Mouse (Mus musculus) cortical plate, adult 2 months (tissue): Measurements from ENCODE around the gene Naif1. TPM values are rescaled to one million over a fixed set of nuclear protein-coding genes. Genes with fewer than 3 reads are reported as not detected.
"Not testable (repeated sequence)": the region's sequence is repeated elsewhere in the genome, so short reads cannot be mapped to it uniquely, and the experiment has no call there.

Source experiments
- H3K27ac ChIP-seq: fragments of 200-500 bp; 2 replicates; pipeline ENCODE4 v1.5.1; 2012; ENCODE audit warnings: low read length, control low read depth, inconsistent platforms; ENCODE audit not compliant: insufficient read depth
- H3K4me1 ChIP-seq: fragments of 200-500 bp; 2 replicates; pipeline ENCODE4 v1.6.1; 2011; ENCODE audit warnings: low read length; ENCODE audit not compliant: control insufficient read depth, insufficient read depth
- H3K4me3 ChIP-seq: fragments of 200-500 bp; 2 replicates; pipeline ENCODE4 v1.5.1; 2011; ENCODE audit warnings: mild to moderate bottlenecking, low read length, control low read depth; ENCODE audit not compliant: insufficient read depth
- CTCF ChIP-seq: fragments of 200-500 bp; IDR thresholded peaks from 2 replicates; pipeline ENCODE4 v1.5.1; 2011; ENCODE audit warnings: mild to moderate bottlenecking, control low read depth, low read length; ENCODE audit not compliant: insufficient read depth; ENCODE audit errors: extremely low read depth
- POLR2A ChIP-seq: fragments of 200-500 bp; IDR thresholded peaks from 2 replicates; pipeline ENCODE4 v1.6.1; 2011; ENCODE audit warnings: mild to moderate bottlenecking, low read length, control low read depth; ENCODE audit not compliant: insufficient read depth; ENCODE audit errors: extremely low read depth
- polyA plus RNA-seq: library from polyadenylated mRNA; depleted of rRNA; stranded (reverse); fragments of >200 nt; gene quantifications from 2 replicates; pipeline ENCODE4 v1.2.3, GENCODE M21; 2012

Naif1 gene
- polyA plus RNA-seq, 1 experiment: 3.4 TPM

DNA sequence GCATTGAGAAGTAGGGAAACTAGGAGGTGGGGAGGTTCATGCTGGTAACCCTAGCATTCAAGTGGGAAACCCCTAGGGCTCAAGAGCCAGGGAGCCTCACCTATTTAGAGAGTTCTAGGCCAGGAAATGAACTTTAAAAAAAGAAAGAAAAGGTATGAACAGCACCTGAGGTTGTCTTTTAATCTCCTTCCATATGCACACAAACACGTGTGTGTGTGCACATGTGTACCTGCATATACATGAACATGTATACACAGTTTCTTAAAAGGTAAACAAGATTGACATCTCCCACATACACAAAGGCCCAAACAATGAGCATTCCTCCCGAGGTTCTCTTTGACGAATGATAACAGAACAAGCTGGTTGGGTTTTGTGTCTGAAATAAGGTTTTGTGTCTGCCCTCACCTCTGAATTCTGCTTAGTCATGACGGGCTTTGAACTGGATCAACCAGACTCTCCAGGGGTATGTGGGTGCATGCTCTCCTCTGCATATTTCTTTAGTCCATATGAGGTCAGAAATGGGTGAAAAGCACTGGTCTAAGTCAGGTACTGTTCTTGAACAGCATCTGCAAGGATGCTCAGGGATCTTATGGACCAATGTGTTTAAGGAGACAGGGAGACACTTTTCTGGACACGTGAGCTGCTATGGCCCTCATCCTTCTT, 3.5 kb downstream of the Naif1 start:
- Histone ChIP-seq H3K4me3 (no peak overlapping the region), H3K27ac (no peak overlapping the region), H3K4me1 (peaks cover 4% of the 10 kb centered on the region)
- TF ChIP-seq POLR2A (no peak), CTCF (no peak)

DNA sequence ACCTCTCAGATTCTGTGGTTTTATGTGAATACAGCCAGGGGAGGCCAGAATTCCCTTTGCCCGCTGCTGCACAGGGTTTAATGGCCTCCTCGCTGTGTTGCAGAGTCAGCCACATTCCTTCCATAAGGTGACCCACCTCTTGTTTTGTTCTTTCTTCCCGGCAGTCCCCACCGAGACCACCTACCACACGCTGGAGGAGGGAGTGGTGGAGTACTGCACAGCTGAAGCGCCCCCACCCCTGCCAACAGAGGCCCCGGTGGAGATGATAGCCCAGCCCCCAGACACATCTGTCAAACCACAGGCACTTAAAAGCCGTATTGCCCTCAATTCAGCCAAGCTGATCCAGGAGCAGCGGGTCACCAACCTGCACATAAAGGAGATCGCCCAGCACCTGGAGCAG, 4.4 kb downstream of the Naif1 start:
- TF ChIP-seq POLR2A (no peak), CTCF (no peak)
- H3K4me1 ChIP-seq: peaks cover 4% of the 10 kb centered on the region
- H3K4me3 ChIP-seq: no peak overlapping the region
- H3K27ac ChIP-seq: no peak overlapping the region

DNA sequence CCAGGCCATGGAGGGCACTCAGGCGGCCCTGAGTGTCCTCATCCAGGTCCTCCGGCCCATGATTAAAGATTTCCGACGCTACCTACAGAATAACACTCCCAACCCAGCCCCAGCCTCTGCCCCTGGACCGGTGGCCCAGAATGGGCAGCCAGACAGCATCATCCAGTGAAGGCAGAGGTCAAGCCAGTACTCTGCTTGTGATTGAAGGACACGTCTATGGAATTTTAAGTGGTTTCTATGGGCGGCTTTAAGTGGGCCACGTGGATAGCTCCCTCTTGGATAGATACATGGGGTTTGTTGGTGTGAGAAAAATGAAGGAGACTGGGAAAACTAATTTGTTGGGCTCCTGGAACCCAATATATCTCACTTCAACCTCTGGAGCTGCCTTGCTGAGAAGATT, 4.8 kb downstream of the Naif1 start:
- Histone ChIP-seq H3K4me1 (peaks cover 4% of the 10 kb centered on the region), H3K4me3 (no peak overlapping the region), H3K27ac (no peak overlapping the region)
- TF ChIP-seq POLR2A: no peak
- no peak for TF ChIP-seq CTCF

DNA sequence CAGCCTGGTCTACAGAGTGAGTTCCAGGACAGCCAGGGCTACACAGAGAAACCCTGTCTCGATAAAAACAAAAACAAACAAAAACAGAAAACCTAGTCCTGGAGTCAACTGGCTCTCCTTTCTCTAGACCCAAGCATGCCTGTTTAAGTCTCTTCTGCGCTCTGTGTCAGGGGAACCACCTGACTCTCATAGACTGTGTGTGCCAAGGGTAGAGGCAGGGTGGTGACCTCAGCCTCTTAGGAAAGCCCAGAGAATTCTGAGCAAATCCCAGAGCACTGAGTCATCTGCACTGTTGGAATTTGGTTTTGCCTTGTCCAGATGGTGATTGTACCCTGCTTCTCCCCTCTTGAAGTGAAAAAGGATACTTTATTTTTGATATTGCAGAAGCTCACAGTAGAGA, 8.0 kb downstream of the Naif1 start:
- Histone ChIP-seq H3K27ac (no peak overlapping the region), H3K4me3 (no peak overlapping the region), H3K4me1 (no peaks in the 10 kb centered on the region; the same call in 1 of the 2 replicates)
- TF ChIP-seq POLR2A: no peak
- TF ChIP-seq CTCF: no peak

DNA sequence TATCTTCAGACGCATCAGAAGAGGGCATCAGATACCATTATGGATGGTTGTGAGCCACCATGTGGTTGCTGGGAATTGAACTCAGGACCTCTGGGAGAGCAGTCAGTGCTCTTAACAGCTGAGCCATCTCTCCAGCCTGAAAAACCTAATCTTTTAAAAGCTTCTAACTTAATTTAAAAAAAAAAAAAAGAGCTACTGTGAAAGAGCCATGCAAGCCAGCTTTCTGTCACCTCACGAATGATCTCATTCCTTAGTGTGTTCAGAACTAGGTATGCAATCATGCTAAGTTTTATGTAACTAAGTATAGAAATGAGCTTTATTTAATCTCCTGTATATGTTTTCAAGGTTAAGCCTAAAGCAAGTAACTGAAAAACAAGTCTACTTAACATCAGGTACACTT, 9.4 kb downstream of the Naif1 start:
- Histone ChIP-seq H3K4me3 (no peak overlapping the region), H3K4me1 (no peaks in the 10 kb centered on the region), H3K27ac (no peak overlapping the region)
- no peak for TF ChIP-seq POLR2A
- TF ChIP-seq CTCF: no peak

DNA sequence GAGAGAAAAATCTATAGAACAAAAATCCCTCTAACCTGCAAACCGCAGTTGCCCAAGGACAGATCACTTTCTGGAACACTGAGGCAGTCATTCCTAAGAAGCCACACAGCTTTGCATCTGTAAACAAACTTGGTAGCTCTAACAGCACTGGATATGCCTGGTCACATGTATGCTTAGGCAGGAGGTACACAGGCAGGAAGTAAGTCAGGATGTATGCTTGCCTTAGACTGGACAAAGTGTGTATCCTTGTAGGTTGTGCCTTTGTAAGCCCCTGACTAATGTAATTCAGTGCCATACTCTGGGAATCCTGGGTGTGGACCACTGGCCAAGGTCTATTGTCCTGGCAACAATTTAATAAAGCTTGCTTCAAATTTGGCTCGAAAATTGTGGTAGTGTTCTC, 13.5 kb downstream of the Naif1 start:
- Histone ChIP-seq H3K27ac (no peak overlapping the region), H3K4me3 (no peak overlapping the region), H3K4me1 (no peaks in the 10 kb centered on the region)
- TF ChIP-seq CTCF (no peak), POLR2A (no peak)

DNA sequence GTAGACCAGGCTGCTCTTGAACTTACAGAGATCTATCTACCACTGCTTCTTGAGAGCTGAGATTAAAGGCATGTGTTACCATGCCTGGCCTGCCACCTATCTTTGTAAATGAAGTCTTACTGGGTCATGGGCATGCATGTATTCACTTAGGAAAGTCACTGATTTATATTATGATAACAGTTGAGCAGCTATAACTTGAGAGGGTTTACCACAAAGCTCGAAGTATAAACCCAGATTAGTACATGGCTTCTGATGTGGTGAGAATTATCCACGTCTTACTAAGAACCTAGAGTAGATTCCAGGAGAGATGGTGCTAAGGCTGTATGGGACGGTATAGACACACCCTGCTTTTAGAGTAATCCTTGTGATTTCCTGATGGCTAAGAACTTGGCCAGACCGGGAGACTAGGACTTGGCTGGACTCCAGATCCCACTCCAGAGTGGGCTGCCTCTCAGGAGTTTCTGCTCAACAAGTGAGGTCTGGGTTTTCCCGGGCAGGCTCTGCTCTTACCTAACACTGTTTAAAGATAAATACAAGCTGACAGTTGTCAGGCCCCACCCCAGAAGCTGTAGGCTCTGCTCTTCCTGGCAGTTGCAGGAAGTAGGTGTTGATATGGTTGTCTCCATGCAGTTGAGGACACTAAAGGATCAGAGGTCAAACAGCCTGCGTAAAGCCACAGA, 14.1 kb downstream of the Naif1 start:
- Histone ChIP-seq H3K27ac (no peak overlapping the region), H3K4me1 (no peaks in the 10 kb centered on the region), H3K4me3 (no peak overlapping the region)
- no peak for TF ChIP-seq POLR2A
- TF ChIP-seq CTCF: no peak

DNA sequence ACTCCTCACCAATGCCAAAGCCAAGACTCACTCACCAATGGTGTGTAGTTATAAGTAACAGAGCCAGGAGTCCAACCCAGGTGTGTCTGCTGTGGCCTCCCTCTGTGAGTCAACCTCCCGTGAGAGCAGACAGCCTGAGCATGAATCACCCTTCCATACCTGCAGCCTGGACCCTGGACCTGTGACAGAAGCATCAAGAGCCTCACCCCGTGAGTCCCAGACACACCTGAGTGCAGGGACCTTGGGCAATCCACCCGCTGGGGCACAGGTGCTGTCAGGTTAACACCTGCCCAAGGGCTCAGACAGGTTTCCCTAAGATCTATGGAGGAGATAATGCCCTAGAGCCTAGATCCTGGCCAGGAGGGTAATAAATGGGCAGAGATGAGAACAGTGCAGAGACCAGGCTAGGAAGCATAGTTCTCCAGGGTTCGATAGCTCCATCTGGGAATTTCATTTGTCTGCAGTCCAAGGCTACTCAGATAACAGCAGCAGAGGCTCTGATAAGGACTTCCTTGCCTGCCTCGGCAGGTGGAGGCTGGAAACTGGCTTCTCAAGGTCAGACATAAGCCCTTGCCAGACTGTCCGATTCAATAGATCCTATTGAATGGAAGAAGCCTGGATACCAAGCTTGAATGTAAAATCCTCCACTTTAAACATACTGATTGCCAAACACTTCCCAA, 20.9 kb downstream of the Naif1 start:
- no peak overlapping the region for H3K4me3 ChIP-seq
- no peak overlapping the region for H3K27ac ChIP-seq
- H3K4me1 ChIP-seq: no peaks in the 10 kb centered on the region
- TF ChIP-seq CTCF: no peak
- no peak for TF ChIP-seq POLR2A

DNA sequence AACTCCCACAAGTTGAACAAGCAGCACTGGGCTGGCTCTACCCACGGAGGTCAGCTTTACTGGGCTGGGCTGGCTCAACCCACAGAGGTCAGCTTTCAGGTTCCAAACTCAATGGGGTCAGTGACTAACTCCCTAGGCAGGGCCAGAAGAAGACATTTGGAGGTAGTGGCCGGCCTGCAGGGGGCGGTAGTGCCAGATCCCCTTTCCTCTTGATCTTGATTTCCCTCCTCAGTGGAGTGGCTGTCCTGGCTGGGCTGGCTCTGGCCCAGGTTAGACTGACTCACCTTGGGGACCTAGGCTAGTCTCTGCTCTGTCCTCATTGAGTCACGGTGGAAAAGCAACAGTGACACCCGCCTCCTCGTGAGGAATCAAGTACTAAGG, 21.4 kb downstream of the Naif1 start:
- TF ChIP-seq CTCF: no peak
- TF ChIP-seq POLR2A: no peak
- Histone ChIP-seq H3K4me1 (no peaks in the 10 kb centered on the region), H3K27ac (no peak overlapping the region), H3K4me3 (no peak overlapping the region)

DNA sequence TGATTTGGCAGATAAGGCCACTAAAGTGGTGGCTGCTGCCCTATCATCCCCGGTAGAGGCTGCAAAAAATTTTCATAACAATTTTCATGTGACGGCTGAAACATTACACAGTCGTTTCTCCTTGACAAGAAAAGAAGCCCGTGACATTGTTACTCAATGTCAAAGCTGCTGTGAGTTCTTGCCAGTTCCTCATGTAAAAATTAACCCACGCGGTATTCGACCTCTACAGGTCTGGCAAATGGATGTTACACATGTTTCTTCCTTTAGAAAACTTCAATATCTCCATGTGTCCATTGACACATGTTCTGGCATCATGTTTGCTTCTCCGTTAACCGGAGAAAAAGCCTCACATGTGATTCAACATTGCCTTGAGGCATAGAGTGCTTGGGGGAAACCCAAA, 25.1 kb downstream of the Naif1 start:
- H3K4me3 ChIP-seq, H3K27ac ChIP-seq, H3K4me1 ChIP-seq: not testable (repeated sequence)
